Mouse (Mus musculus) intestine, postnatal 0 days (tissue): Measurements from ENCODE around the gene Ccdc40. TPM values are rescaled to one million over a fixed set of nuclear protein-coding genes. Genes with fewer than 3 reads are reported as not detected.

Experiments
- ATAC-seq: fragments of 200-750 bp; cut with Nextera tagmentation; 2 replicates; pipeline ENCODE4 v1.8.0; 2017; ENCODE audit warnings: mild to moderate bottlenecking, moderate TSS enrichment, moderate library complexity
- H3K27ac ChIP-seq: fragments of 300-500 bp; sonication (generic); 2 replicates; pipeline ENCODE4 v1.5.1; 2014; ENCODE audit warnings: mild to moderate bottlenecking, low read depth, low read length, moderate library complexity
- H3K27me3 ChIP-seq: fragments of 300-500 bp; sonication (generic); replicated peaks from 2 replicates; pipeline ENCODE4 v1.6.1; 2014; ENCODE audit warnings: low read length, mixed read lengths; ENCODE audit not compliant: control insufficient read depth, insufficient read depth
- H3K36me3 ChIP-seq: fragments of 300-500 bp; sonication (generic); 2 replicates; pipeline ENCODE4 v1.6.1; 2014; ENCODE audit warnings: mild to moderate bottlenecking, moderate library complexity; ENCODE audit not compliant: control insufficient read depth, insufficient read depth
- H3K4me1 ChIP-seq: fragments of 300-500 bp; sonication (generic); replicated peaks from 2 replicates; pipeline ENCODE4 v1.6.1; 2014; ENCODE audit warnings: antibody characterized with exemption, low read length, mixed read lengths; ENCODE audit not compliant: control insufficient read depth, insufficient read depth
- H3K4me2 ChIP-seq: fragments of 300-500 bp; sonication (generic); replicated peaks from 2 replicates; pipeline ENCODE4 v1.6.1; 2014; ENCODE audit warnings: low read depth, mild to moderate bottlenecking, moderate library complexity
- H3K4me3 ChIP-seq: fragments of 300-500 bp; sonication (generic); 2 replicates; pipeline ENCODE4 v1.5.1; 2014; ENCODE audit warnings: low read depth, low read length
- H3K9ac ChIP-seq: fragments of 300-500 bp; sonication (generic); 2 replicates; pipeline ENCODE4 v1.6.1; 2014; ENCODE audit warnings: mild to moderate bottlenecking, low read depth, low read length
- H3K9me3 ChIP-seq: fragments of 300-500 bp; sonication (generic); 2 replicates; pipeline ENCODE4 v1.6.1; 2016; ENCODE audit warnings: mixed run types; ENCODE audit not compliant: control insufficient read depth
- CTCF ChIP-seq: sonication (generic); IDR thresholded peaks from 2 replicates; pipeline ENCODE4 v1.5.1; 2016; ENCODE audit warnings: low read depth, mild to moderate bottlenecking, control low read depth, antibody characterized with exemption, moderate library complexity
- WGBS: fragments of 180-500 bp; shearing (Covaris S2); extraction: QIAGEN DNeasy Blood & Tissue Kit; methylation state at CpG from one replicate; pipeline ENCODE4 v1.1.7; 2014; 5-methylcytosine and 5-hydroxymethylcytosine counted together
- polyA plus RNA-seq: library from polyadenylated mRNA; unstranded; fragments of >200 nt; fragmentation: Nextera tagmentation; extraction: Ambion mirVana; gene quantifications from 2 replicates; pipeline ENCODE4 v1.2.1, GENCODE M21; 2015

Ccdc40 gene
- polyA plus RNA-seq, 1 experiment from 2014 or later: 1.5 TPM

GRCm38 (mm10) chr11:119205738-119206137 lies 22.6 kb upstream of the Ccdc40 start:
- WGBS: 89% methylated on average over 10 of the region's 10 CpGs
- Histone ChIP-seq H3K27ac (no peak overlapping the region), H3K36me3 (peaks cover 31% of the 10 kb centered on the region; the same call in 1 of the 2 replicates), H3K4me1 (no peaks in the 10 kb centered on the region), H3K9me3 (no peaks in the 10 kb centered on the region), H3K9ac (no peak overlapping the region), H3K4me3 (no peak overlapping the region), H3K4me2 (no peak overlapping the region), H3K27me3 (no peaks in the 10 kb centered on the region)
- ATAC-seq: no peak
- TF ChIP-seq CTCF: peak; percentile 41

- TF ChIP-seq CTCF: peak; percentile 94
- no peaks in the 10 kb centered on the region for H3K4me1 ChIP-seq
- 29% methylated on average over 5 of the region's 5 CpGs for WGBS
- no peak overlapping the region for H3K4me3 ChIP-seq
- no peak overlapping the region for H3K4me2 ChIP-seq
- peaks cover 31% of the 10 kb centered on the region; the same call in 1 of the 2 replicates for H3K36me3 ChIP-seq
- ATAC-seq: no peak
- no peak overlapping the region for H3K9ac ChIP-seq
- H3K27me3 ChIP-seq: no peaks in the 10 kb centered on the region
- no peaks in the 10 kb centered on the region for H3K9me3 ChIP-seq
- H3K27ac ChIP-seq: no peak overlapping the region
Observed at GRCm38 (mm10) chr11:119206562-119206961, 21.8 kb upstream of the Ccdc40 start.

GRCm38 (mm10) chr11:119207986-119208385 lies 20.4 kb upstream of the Ccdc40 start:
- H3K9me3 ChIP-seq: no peaks in the 10 kb centered on the region
- WGBS: 93% methylated on average over 6 of the region's 6 CpGs
- H3K4me3 ChIP-seq: no peak overlapping the region
- peak overlapping the region; percentile 7; the same call in 1 of the 2 replicates for H3K27ac ChIP-seq
- peaks cover 26% of the 10 kb centered on the region; the same call in 1 of the 2 replicates for H3K36me3 ChIP-seq
- H3K27me3 ChIP-seq: no peaks in the 10 kb centered on the region
- H3K4me2 ChIP-seq: no peak overlapping the region
- H3K9ac ChIP-seq: no peak overlapping the region
- no peak for TF ChIP-seq CTCF
- H3K4me1 ChIP-seq: no peaks in the 10 kb centered on the region
- ATAC-seq: no peak

GRCm38 (mm10) chr11:119208870-119209370 lies 19.5 kb upstream of the Ccdc40 start:
- ATAC-seq: no peak
- H3K4me3 ChIP-seq: no peak overlapping the region
- no peak overlapping the region for H3K27ac ChIP-seq
- no peak overlapping the region for H3K9ac ChIP-seq
- H3K4me2 ChIP-seq: no peak overlapping the region
- H3K9me3 ChIP-seq: no peaks in the 10 kb centered on the region
- no peak for TF ChIP-seq CTCF
- no peaks in the 10 kb centered on the region for H3K27me3 ChIP-seq
- peaks cover 24% of the 10 kb centered on the region; the same call in 1 of the 2 replicates for H3K36me3 ChIP-seq
- 93% methylated on average over 20 of the region's 20 CpGs for whole genome bisulfite sequencing
- no peaks in the 10 kb centered on the region for H3K4me1 ChIP-seq

GRCm38 (mm10) chr11:119209371-119210025 lies 18.9 kb upstream of the Ccdc40 start:
- Histone ChIP-seq H3K27me3 (no peaks in the 10 kb centered on the region), H3K9me3 (no peaks in the 10 kb centered on the region), H3K4me3 (no peak overlapping the region), H3K9ac (no peak overlapping the region), H3K27ac (no peak overlapping the region), H3K4me2 (no peak overlapping the region), H3K36me3 (peaks cover 24% of the 10 kb centered on the region; the same call in 1 of the 2 replicates), H3K4me1 (no peaks in the 10 kb centered on the region; the same call in 1 of the 2 replicates)
- TF ChIP-seq CTCF: no peak
- whole genome bisulfite sequencing: 70% methylated on average over 10 of the region's 10 CpGs
- no peak for ATAC-seq

- no peak overlapping the region for H3K9ac ChIP-seq
Observed at GRCm38 (mm10) chr11:119210321-119211100, 17.9 kb upstream of the Ccdc40 start.

More at GRCm38 (mm10) chr11:119210321-119211100, 17.9 kb upstream of the Ccdc40 start:
- peaks cover 5% of the 10 kb centered on the region for H3K4me1 ChIP-seq
- H3K4me3 ChIP-seq: no peak overlapping the region
- H3K9me3 ChIP-seq: no peaks in the 10 kb centered on the region
- ATAC-seq: no peak
- H3K27ac ChIP-seq: no peak overlapping the region
- H3K27me3 ChIP-seq: no peaks in the 10 kb centered on the region
- no peak for TF ChIP-seq CTCF
- whole genome bisulfite sequencing: 75% methylated on average over 32 of the region's 32 CpGs
- H3K4me2 ChIP-seq: no peak overlapping the region
- peaks cover 24% of the 10 kb centered on the region; the same call in 1 of the 2 replicates for H3K36me3 ChIP-seq
